Mouse (Mus musculus) left cerebral cortex, adult 2 months (tissue): ENCODE measurements at regions not wholly inside any gene's neighbourhood (a gene's known extent, or its start where the extent isn't known, plus 50 kb on each side); places are given as distances from the start of the nearest gene placed in this dataset.
A peak's percentile ranks its signal among the peaks of the same experiment; 100 is the strongest.

Source experiments
- DNase-seq, 2 experiments: peaks; one replicate each; pipeline ENCODE4 v3.0.0; 2021 to 2022; ENCODE audit warnings: low spot score in 2 of 2, mixed read lengths in 1 of 2; ENCODE audit errors: extremely low spot score in 1 of 2
- H3K27ac ChIP-seq: fragments of 200-600 bp; 2 replicates; pipeline ENCODE4 v1.8.1; 2022
- H3K4me3 ChIP-seq: fragments of 200-600 bp; 2 replicates; pipeline ENCODE4 v1.8.1; 2022
- CTCF ChIP-seq: fragments of 200-600 bp; IDR thresholded peaks from 2 replicates; pipeline ENCODE4 v1.8.1; 2022; ENCODE audit warnings: antibody characterized with exemption, mild to moderate bottlenecking, moderate library complexity
- intact Hi-C: fragments of 180-260 bp; cut with DNase I; formaldehyde crosslinking; loops from one replicate; pipeline ENCODE4 v1.15.1; 2025

GRCm38 (mm10) chr1:73130215-73130861 is 114.6 kb upstream of the Tnp1 start:
- Histone ChIP-seq H3K27ac (no peak overlapping the region), H3K4me3 (no peak overlapping the region)
- intact Hi-C loops = no loop called here
- no peak for DNase-seq
- TF ChIP-seq CTCF = no peak

DNA sequence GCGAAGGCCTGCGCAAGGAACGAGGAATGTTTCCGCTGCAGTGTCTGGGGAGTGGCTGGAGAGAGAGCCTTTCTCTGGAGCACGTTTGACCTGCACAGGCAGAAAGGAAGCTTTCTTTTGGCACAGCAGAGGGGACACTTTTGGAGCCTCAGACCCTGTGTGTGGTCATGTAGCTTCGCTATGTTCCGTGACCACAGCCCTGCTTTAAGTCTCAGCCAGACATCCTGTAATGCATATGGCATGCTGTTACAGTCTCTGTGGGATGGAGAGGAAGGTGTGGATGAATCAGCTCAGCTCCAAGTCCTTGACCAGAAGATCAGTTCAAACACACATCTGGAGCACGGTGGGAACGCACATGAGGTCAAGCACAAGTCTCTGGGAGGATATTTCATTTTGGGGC is 107.3 kb upstream of the Tnp1 start:
- H3K4me3 ChIP-seq = no peak overlapping the region
- no peak for DNase-seq
- intact Hi-C loops = no loop called here
- no peak for TF ChIP-seq CTCF
- H3K27ac ChIP-seq = no peak overlapping the region

DNA sequence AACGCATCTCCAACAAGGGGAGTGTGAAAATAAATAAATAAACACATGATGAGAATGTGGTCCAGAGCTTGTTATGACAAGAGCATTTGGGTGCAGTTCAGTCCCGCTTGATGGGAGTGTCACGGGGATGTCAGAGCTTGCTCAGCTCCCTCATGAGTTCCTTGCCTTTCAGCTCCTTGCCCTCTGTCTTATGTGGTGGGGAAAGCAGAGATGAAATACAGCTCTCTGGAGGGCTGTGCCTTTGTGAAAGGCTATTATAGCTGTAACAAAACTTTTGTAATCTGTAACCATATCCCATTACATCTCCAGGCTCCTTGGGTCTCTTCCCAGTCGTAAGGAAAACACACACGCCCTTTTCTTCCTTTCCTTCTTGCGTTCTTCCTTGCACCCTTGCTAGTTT is 103.0 kb upstream of the Tnp1 start:
- Histone ChIP-seq H3K4me3 (no peak overlapping the region), H3K27ac (no peak overlapping the region)
- TF ChIP-seq CTCF = no peak
- intact Hi-C loops = no loop called here
- DNase-seq = no peak

DNA sequence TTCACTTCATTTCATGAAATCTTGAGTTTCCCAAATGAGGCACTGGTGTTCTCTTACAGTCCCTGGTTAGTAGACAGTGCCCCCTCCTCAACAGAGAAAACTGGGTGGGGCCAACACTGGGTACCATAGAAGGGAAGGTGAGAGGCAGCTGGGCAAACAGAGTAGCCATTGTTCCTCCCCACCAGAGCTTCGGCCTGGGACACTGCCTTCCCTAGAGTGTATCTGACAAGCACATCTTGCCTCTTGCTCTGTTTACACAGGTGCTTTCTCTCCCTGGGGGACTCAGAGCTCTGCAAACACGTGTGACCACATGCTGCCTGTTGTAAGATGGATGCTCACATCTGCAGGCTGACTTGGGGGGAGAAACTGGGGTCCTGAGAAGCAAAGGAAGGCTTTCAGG is 100.8 kb upstream of the Tnp1 start:
- no peak for DNase-seq
- intact Hi-C loops = no loop called here
- TF ChIP-seq CTCF = no peak
- Histone ChIP-seq H3K4me3 (no peak overlapping the region), H3K27ac (no peak overlapping the region)

DNA sequence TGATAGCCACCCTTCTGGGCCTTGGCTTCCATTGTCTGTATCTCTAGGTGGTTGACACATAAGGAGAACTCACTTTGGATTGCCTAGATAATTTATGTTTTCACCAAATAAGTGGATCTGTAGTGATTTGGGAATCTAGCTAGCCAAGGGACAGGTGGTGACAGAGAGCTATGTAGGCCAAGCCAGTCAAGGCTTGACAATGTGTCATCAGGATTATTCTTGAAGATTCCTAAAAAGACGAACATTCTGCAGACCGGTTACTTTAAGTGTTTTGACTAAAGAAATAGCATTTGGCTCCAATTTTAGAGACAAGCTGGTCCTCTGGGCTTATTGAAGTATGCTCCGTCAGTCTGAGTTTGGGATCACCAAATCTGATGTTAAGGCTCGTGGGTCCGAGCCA is 100.1 kb upstream of the Tnp1 start:
- Histone ChIP-seq H3K27ac (no peak overlapping the region), H3K4me3 (no peak overlapping the region)
- DNase-seq = no peak
- TF ChIP-seq CTCF = no peak
- intact Hi-C loops = no loop called here

GRCm38 (mm10) chr1:73113137-73113536 is 97.4 kb upstream of the Tnp1 start:
- Histone ChIP-seq H3K27ac (no peak overlapping the region; the same call in 1 of the 2 replicates), H3K4me3 (no peak overlapping the region)
- intact Hi-C loops = loop anchor here (5.0 kb wide), 1 partner anchor 236 kb away; no protein-coding TSS in a partner anchor
- DNase-seq = no peak
- TF ChIP-seq CTCF = no peak

DNA sequence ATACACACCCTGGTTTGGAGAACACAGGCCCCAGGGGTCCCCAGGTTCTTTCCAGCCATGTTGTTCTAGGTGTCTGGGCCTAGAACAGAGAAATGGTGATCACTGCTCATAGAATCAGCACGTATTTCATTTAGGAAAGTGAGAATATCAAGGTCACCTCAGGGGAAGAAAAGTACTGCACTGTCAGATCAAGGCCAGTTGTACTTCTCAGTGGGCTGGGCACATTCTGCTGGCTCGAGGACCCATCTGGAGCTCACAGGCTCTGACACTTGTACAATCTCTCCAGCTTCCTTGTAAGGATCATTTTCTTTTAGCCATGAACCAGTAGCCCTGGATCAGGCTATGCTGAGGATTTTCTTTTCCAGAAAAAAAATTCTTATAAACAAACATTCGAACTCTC is 97.0 kb upstream of the Tnp1 start:
- no peak for DNase-seq
- H3K27ac ChIP-seq = peak overlapping the region; percentile 32; the same call in 1 of the 2 replicates
- H3K4me3 ChIP-seq = no peak overlapping the region
- intact Hi-C loops = loop anchor here (5.0 kb wide), 1 partner anchor 235 kb away; no protein-coding TSS in a partner anchor
- TF ChIP-seq CTCF = no peak

GRCm38 (mm10) chr1:73111911-73112310 is 96.2 kb upstream of the Tnp1 start:
- intact Hi-C loops = loop anchor here (5.0 kb wide), 1 partner anchor 235 kb away; no protein-coding TSS in a partner anchor
- TF ChIP-seq CTCF = no peak
- Histone ChIP-seq H3K4me3 (no peak overlapping the region), H3K27ac (no peak overlapping the region)
- DNase-seq = no peak

- no peak for TF ChIP-seq CTCF
- no peak overlapping the region for H3K4me3 ChIP-seq
- DNase-seq = no peak
- intact Hi-C loops = no loop called here
- H3K27ac ChIP-seq = no peak overlapping the region
Measured at GRCm38 (mm10) chr1:73105856-73106463, 90.3 kb upstream of the Tnp1 start.

- Histone ChIP-seq H3K27ac (no peak overlapping the region), H3K4me3 (no peak overlapping the region)
- DNase-seq = no peak
- TF ChIP-seq CTCF = no peak
- intact Hi-C loops = no loop called here
Measured at GRCm38 (mm10) chr1:73097645-73098440, 82.1 kb upstream of the Tnp1 start.

DNA sequence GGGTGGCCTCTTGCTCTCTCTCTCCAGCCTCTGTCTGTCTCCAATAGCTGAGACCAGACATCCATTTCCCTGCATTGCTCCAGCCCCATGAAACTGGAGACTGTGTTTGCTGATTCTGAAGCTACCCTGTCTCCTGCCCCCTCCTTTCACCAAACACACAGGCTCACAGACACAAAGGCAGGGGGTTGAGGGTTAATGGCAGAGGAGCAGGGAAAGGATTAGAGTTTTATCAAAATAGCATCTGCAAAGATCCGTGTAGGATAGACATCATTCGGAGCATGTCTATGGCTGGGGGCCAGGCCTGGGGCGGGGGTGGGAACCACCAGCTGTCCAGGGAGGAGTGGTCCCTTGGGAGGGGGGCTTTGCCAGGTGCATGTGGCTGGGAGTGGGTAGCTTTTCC is 73.9 kb upstream of the Tnp1 start:
- no peak for TF ChIP-seq CTCF
- Histone ChIP-seq H3K4me3 (no peak overlapping the region), H3K27ac (no peak overlapping the region)
- no peak for DNase-seq
- intact Hi-C loops = no loop called here

GRCm38 (mm10) chr1:73088494-73088893 is 72.8 kb upstream of the Tnp1 start:
- no peak overlapping the region for H3K27ac ChIP-seq
- no peak overlapping the region for H3K4me3 ChIP-seq
- no peak for TF ChIP-seq CTCF
- intact Hi-C loops = no loop called here
- DNase-seq = no peak
